Mouse (Mus musculus) adrenal gland (tissue): ENCODE data around the gene Mdga1.

Experiments
- intact Hi-C: fragments of 180-260 bp; cut with DNase I; formaldehyde crosslinking; loops from one replicate; pipeline ENCODE4 v1.15.1; 2025

The Mdga1 gene

GRCm38 (mm10) chr17:29925608-29926606, 44.0 kb downstream of the Mdga1 start:
- intact Hi-C loops: no loop called here

- intact Hi-C loops: no loop called here
Observed at GRCm38 (mm10) chr17:29920089-29920488, 49.8 kb downstream of the Mdga1 start.

GRCm38 (mm10) chr17:29919552-29919920, 50.4 kb downstream of the Mdga1 start:
- intact Hi-C loops: no loop called here

- intact Hi-C loops: no loop called here
Observed at GRCm38 (mm10) chr17:29918791-29919551, 50.9 kb downstream of the Mdga1 start.

GRCm38 (mm10) chr17:29916968-29917367, 52.9 kb downstream of the Mdga1 start:
- intact Hi-C loops: no loop called here

- intact Hi-C loops: no loop called here
Observed at GRCm38 (mm10) chr17:29915820-29916219, 54.1 kb downstream of the Mdga1 start.

- intact Hi-C loops: no loop called here
Observed at GRCm38 (mm10) chr17:29913301-29913965, 56.5 kb downstream of the Mdga1 start.

- intact Hi-C loops: no loop called here
Observed at GRCm38 (mm10) chr17:29912733-29913132, 57.2 kb downstream of the Mdga1 start.

GRCm38 (mm10) chr17:29909031-29909430, 60.9 kb downstream of the Mdga1 start:
- intact Hi-C loops: no loop called here

GRCm38 (mm10) chr17:29904694-29905093, 65.2 kb downstream of the Mdga1 start:
- intact Hi-C loops: no loop called here

GRCm38 (mm10) chr17:29902406-29903155, 67.3 kb downstream of the Mdga1 start:
- intact Hi-C loops: no loop called here

- intact Hi-C loops: no loop called here
Observed at GRCm38 (mm10) chr17:29900289-29900688, 69.6 kb downstream of the Mdga1 start.

- intact Hi-C loops: loop anchor here (10.0 kb wide), 1 partner anchor 558 kb away; no protein-coding TSS in a partner anchor
Observed at GRCm38 (mm10) chr17:29896181-29897054, 73.5 kb downstream of the Mdga1 start.

GRCm38 (mm10) chr17:29895566-29895965, 74.3 kb downstream of the Mdga1 start:
- intact Hi-C loops: loop anchor here (10.0 kb wide), 1 partner anchor 559 kb away; no protein-coding TSS in a partner anchor

- intact Hi-C loops: loop anchor here (10.0 kb wide), 1 partner anchor 560 kb away; no protein-coding TSS in a partner anchor
Observed at GRCm38 (mm10) chr17:29894965-29895364, 74.9 kb downstream of the Mdga1 start.

GRCm38 (mm10) chr17:29890451-29891110, 79.3 kb downstream of the Mdga1 start:
- intact Hi-C loops: loop anchor here (10.0 kb wide), 1 partner anchor 564 kb away; no protein-coding TSS in a partner anchor

- intact Hi-C loops: loop anchor here (10.0 kb wide), 2 partner anchors 184 to 284 kb away; no protein-coding TSS in a partner anchor
Observed at GRCm38 (mm10) chr17:29888981-29889980, 80.6 kb downstream of the Mdga1 start.
